Mouse (Mus musculus): Measurements from ENCODE around the gene Kctd14.

DNA sequence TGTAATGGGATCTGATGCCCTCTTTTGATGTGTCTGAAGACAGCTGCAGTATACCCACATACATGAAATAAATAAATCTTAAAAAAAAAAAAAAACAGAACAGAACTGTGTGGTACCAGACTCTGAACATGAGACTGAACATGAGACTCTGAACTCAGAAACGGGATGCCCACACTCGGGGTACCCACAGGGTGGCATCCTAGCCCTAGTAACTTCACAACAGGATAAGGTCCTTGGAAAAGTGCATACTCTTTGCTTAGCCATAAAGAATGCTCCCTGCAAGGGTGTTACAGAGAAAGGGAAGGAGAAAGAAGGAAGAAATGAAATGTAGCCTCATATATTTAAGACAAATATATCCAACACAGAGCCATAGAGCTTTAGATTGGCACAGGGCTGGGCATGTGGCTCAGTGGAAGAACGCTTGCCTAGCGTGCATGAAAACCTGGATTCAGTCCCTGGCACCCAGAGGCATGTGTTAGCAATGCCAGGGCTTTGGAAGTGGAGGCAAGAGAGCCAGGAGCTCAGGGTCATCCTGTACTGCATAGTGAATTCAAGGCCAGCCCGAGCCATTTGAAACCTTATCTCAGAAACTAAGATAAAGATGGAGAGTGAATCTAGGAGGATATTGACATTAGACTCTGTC is 23.2 kb upstream of the Kctd14 start:
- TF ChIP-seq CTCF (conservative IDR thresholded peaks at IDR 0.05; ENCODE audit: insufficient read depth, insufficient read length, low read depth, low read length) (peak; percentile 33; the same call in 1 of the 2 replicates), POLR2A (IDR thresholded peaks at IDR 0.05; ENCODE audit: low read depth, low read length) (no peak)

Data from kidney, adult 2 months (tissue).